ENCODE assay signal across 9 mouse cellular contexts in the genomic region with DNA sequence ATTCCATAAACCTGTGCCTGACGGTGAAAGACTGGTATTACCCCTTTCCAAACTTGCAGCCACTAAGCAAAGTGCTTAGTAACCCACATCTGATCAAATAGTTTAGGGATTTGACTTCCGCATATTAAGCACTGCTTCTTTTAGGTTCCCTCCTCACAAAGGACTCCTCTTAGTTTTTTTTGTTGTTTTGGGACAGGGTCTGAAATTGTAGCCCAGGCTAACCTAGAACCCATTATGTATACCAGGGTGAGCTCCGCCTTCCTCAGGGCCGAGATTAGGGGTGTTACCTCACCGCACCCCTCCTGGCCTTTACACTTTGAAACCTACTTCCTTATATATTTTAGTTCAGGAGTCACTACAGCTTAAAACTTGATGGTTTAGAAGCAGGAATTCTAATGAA. TPM values are rescaled to one million over a fixed set of nuclear protein-coding genes. Genes with fewer than 3 reads are reported as not detected.
DNase-seq lines count a peak whose midpoint lies in the region; ATAC-seq and TF ChIP-seq lines count a peak whose summit lies in the region.
"Had no signal": no experiment of that assay in that cellular context is flagged by ENCODE, and none has a peak within 500 bp of the region (broad histone marks: within the 10 kb centered on the region; RNA-seq: fewer than 3 reads in every experiment).

No protein-coding gene starts in this region.

- TF ChIP-seq CTCF in lung, postnatal 0 days (IDR thresholded peaks at IDR 0.05): no peak
- TF ChIP-seq CTCF in stomach, postnatal 0 days (IDR thresholded peaks at IDR 0.05; ENCODE audit: low read depth): no peak

- no peak for ATAC-seq in lung, postnatal 0 days
- no peak for ATAC-seq in forebrain, embryonic 14.5 days
- ATAC-seq in liver, embryonic 12.5 days: no peak
- ATAC-seq in stomach, postnatal 0 days (ENCODE audit: low FRiP score, low TSS enrichment): no peak

- H3K4me2 ChIP-seq in lung, postnatal 0 days (replicated peaks; ENCODE audit: low read depth, low read length): peak overlapping the region; percentile 82
- H3K4me2 ChIP-seq in forebrain, embryonic 14.5 days (ENCODE audit: low read length): peak overlapping the region; percentile 91
- peak overlapping the region; percentile 94 for H3K4me2 ChIP-seq in liver, embryonic 12.5 days
- H3K4me2 ChIP-seq in stomach, postnatal 0 days (replicated peaks; ENCODE audit: low read depth): peak overlapping the region; percentile 88

- no peaks in the 10 kb centered on the region for H3K27me3 ChIP-seq in lung, postnatal 0 days (replicated peaks; ENCODE audit: insufficient read depth, low read length)
- H3K27me3 ChIP-seq in forebrain, embryonic 14.5 days (replicated peaks; ENCODE audit: control insufficient read depth, insufficient read depth, low read length): no peaks in the 10 kb centered on the region
- H3K27me3 ChIP-seq in liver, embryonic 12.5 days (replicated peaks): no peaks in the 10 kb centered on the region
- H3K27me3 ChIP-seq in stomach, postnatal 0 days (ENCODE audit: control insufficient read depth, insufficient read depth, low read length): no peaks in the 10 kb centered on the region

- H3K9ac ChIP-seq in lung, postnatal 0 days (replicated peaks; ENCODE audit: low read depth): no peak overlapping the region
- H3K9ac ChIP-seq in forebrain, embryonic 14.5 days (ENCODE audit: low read length): peak overlapping the region; percentile 64; the same call in 1 of the 2 replicates
- H3K9ac ChIP-seq in liver, embryonic 12.5 days: peak overlapping the region; percentile 78
- no peak overlapping the region for H3K9ac ChIP-seq in stomach, postnatal 0 days (ENCODE audit: low read length)

- 0 out of 2 replicates have a peak overlapping the region, but pooled peaks have one; percentile 41 for H3K4me3 ChIP-seq in lung, postnatal 0 days (ENCODE audit: low read depth, low read length)
- H3K4me3 ChIP-seq in forebrain, embryonic 14.5 days (ENCODE audit: low read depth, low read length): peak overlapping the region; percentile 41
- peak overlapping the region; percentile 66 for H3K4me3 ChIP-seq in liver, embryonic 12.5 days
- peak overlapping the region; percentile 46; the same call in 1 of the 2 replicates for H3K4me3 ChIP-seq in stomach, postnatal 0 days (ENCODE audit: low read depth, low read length)

- H3K4me1 ChIP-seq in lung, postnatal 0 days (ENCODE audit: insufficient read depth, low read depth, low read length): peaks cover 16% of the 10 kb centered on the region
- H3K4me1 ChIP-seq in forebrain, embryonic 14.5 days (ENCODE audit: control insufficient read depth, insufficient read depth, low read length): peaks cover 25% of the 10 kb centered on the region
- H3K4me1 ChIP-seq in liver, embryonic 12.5 days: peaks cover 89% of the 10 kb centered on the region
- peaks cover 7% of the 10 kb centered on the region; the same call in 1 of the 2 replicates for H3K4me1 ChIP-seq in stomach, postnatal 0 days (replicated peaks; ENCODE audit: control insufficient read depth, insufficient read depth)

- no peak overlapping the region for H3K27ac ChIP-seq in lung, postnatal 0 days (ENCODE audit: low read length)
- no peak overlapping the region for H3K27ac ChIP-seq in forebrain, embryonic 14.5 days (ENCODE audit: low read depth, low read length)
- no peak overlapping the region for H3K27ac ChIP-seq in liver, embryonic 12.5 days
- 0 out of 2 replicates have a peak overlapping the region, but pooled peaks have one; percentile 20 for H3K27ac ChIP-seq in stomach, postnatal 0 days (replicated peaks)

- no peak for TF ChIP-seq EP300 in lung, postnatal 0 days (IDR thresholded peaks at IDR 0.05)
- TF ChIP-seq EP300 in stomach, postnatal 0 days (optimal IDR thresholded peaks at IDR 0.05): no peak

- H3K36me3 ChIP-seq in lung, postnatal 0 days (ENCODE audit: insufficient read depth, low read length): no peaks in the 10 kb centered on the region
- H3K36me3 ChIP-seq in forebrain, embryonic 14.5 days (ENCODE audit: control insufficient read depth, insufficient read depth, low read length): no peaks in the 10 kb centered on the region
- no peaks in the 10 kb centered on the region for H3K36me3 ChIP-seq in liver, embryonic 12.5 days
- no peaks in the 10 kb centered on the region for H3K36me3 ChIP-seq in stomach, postnatal 0 days (ENCODE audit: control insufficient read depth, insufficient read depth, low read length)

- 27% methylated on average over 5 of the region's 5 CpGs for WGBS in lung, postnatal 0 days
- WGBS in forebrain, embryonic 14.5 days: 32% methylated on average over 5 of the region's 5 CpGs
- WGBS in liver, embryonic 12.5 days (ENCODE audit: insufficient replicate concordance): 23% methylated on average over 5 of the region's 5 CpGs
- WGBS in stomach, postnatal 0 days: 22% methylated on average over 5 of the region's 5 CpGs

- H3K9me3 ChIP-seq in lung, postnatal 0 days (ENCODE audit: low read length): no peaks in the 10 kb centered on the region
- no peaks in the 10 kb centered on the region for H3K9me3 ChIP-seq in forebrain, embryonic 14.5 days (replicated peaks; ENCODE audit: control insufficient read depth, low read length)
- no peaks in the 10 kb centered on the region for H3K9me3 ChIP-seq in liver, embryonic 12.5 days (replicated peaks)
- H3K9me3 ChIP-seq in stomach, postnatal 0 days (ENCODE audit: control insufficient read depth, low read length): no peaks in the 10 kb centered on the region

- no peak for DNase-seq in lung, postnatal 0 days (ENCODE audit: low spot score)
- DNase-seq in lung, postnatal 36 days: no peak
- DNase-seq in forebrain, embryonic 14.5 days (ENCODE audit: low spot score): no peak
- DNase-seq in stomach, postnatal 0 days (ENCODE audit: low spot score): peak; percentile 46
- DNase-seq in right cerebral cortex, postnatal 36 days (ENCODE audit: low spot score in 2 of 2): no peak
- DNase-seq in kidney, postnatal 10 days: no peak
- DNase-seq: adrenal gland, postnatal 25 days; right cerebral cortex, adult 18-20 months had no signal

RNA-seq across cellular contexts. Expression of a gene that starts 5.5 kb away (rescaled TPM):
- 16.3 and 21.3 TPM in 2 replicates for polyA plus RNA-seq in lung, postnatal 0 days (2015; fragmentation: Nextera tagmentation; extraction: Ambion mirVana)
- 19.3 and 20.5 TPM in 2 replicates for polyA plus RNA-seq in forebrain, embryonic 14.5 days (2014; fragmentation: Nextera tagmentation; extraction: Ambion mirVana)
- polyA plus RNA-seq in liver, embryonic 12.5 days (2016; fragmentation: Nextera tagmentation; extraction: Ambion mirVana): 11.5 and 11.7 TPM in 2 replicates
- 11.3 and 13.8 TPM in 2 replicates for polyA plus RNA-seq in stomach, postnatal 0 days (2015; fragmentation: Nextera tagmentation; extraction: Ambion mirVana)

RNA-seq across cellular contexts. Expression of a gene that starts 14.7 kb away (rescaled TPM):
- 6.9 and 8.9 TPM in 2 replicates for polyA plus RNA-seq in lung, postnatal 0 days (2015; fragmentation: Nextera tagmentation; extraction: Ambion mirVana)
- polyA plus RNA-seq in forebrain, embryonic 14.5 days (2014; fragmentation: Nextera tagmentation; extraction: Ambion mirVana): 2.2 and 3.1 TPM in 2 replicates
- polyA plus RNA-seq in liver, embryonic 12.5 days (2016; fragmentation: Nextera tagmentation; extraction: Ambion mirVana): 1.3 and 1.4 TPM in 2 replicates
- 7.5 and 7.9 TPM in 2 replicates for polyA plus RNA-seq in stomach, postnatal 0 days (2015; fragmentation: Nextera tagmentation; extraction: Ambion mirVana)

RNA-seq across cellular contexts. Expression of a gene that starts 14.9 kb away (rescaled TPM):
- 22.7 and 22.9 TPM in 2 replicates for polyA plus RNA-seq in lung, postnatal 0 days (2015; fragmentation: Nextera tagmentation; extraction: Ambion mirVana)
- polyA plus RNA-seq in forebrain, embryonic 14.5 days (2014; fragmentation: Nextera tagmentation; extraction: Ambion mirVana): 41.0 and 45.0 TPM in 2 replicates
- 26.4 and 29.7 TPM in 2 replicates for polyA plus RNA-seq in liver, embryonic 12.5 days (2016; fragmentation: Nextera tagmentation; extraction: Ambion mirVana)
- 12.4 and 14.8 TPM in 2 replicates for polyA plus RNA-seq in stomach, postnatal 0 days (2015; fragmentation: Nextera tagmentation; extraction: Ambion mirVana)

RNA-seq across cellular contexts. Expression of a gene that starts 46.8 kb away (rescaled TPM):
- 1.1 and 1.5 TPM in 2 replicates for polyA plus RNA-seq in lung, postnatal 0 days (2015; fragmentation: Nextera tagmentation; extraction: Ambion mirVana)
- polyA plus RNA-seq in forebrain, embryonic 14.5 days (2014; fragmentation: Nextera tagmentation; extraction: Ambion mirVana): 3.0 and 4.5 TPM in 2 replicates
- polyA plus RNA-seq in liver, embryonic 12.5 days (2016; fragmentation: Nextera tagmentation; extraction: Ambion mirVana): 0.21 and 0.24 TPM in 2 replicates
- 6.9 and 7.7 TPM in 2 replicates for polyA plus RNA-seq in stomach, postnatal 0 days (2015; fragmentation: Nextera tagmentation; extraction: Ambion mirVana)

RNA-seq across cellular contexts. Expression of a gene that starts 49.4 kb away (rescaled TPM):
- polyA plus RNA-seq in lung, postnatal 0 days (2015; fragmentation: Nextera tagmentation; extraction: Ambion mirVana): 38.1 and 40.5 TPM in 2 replicates
- polyA plus RNA-seq in forebrain, embryonic 14.5 days (2014; fragmentation: Nextera tagmentation; extraction: Ambion mirVana): 164 and 199 TPM in 2 replicates
- polyA plus RNA-seq in liver, embryonic 12.5 days (2016; fragmentation: Nextera tagmentation; extraction: Ambion mirVana): 13.0 and 13.3 TPM in 2 replicates
- 24.0 and 24.5 TPM in 2 replicates for polyA plus RNA-seq in stomach, postnatal 0 days (2015; fragmentation: Nextera tagmentation; extraction: Ambion mirVana)

Comparison
In these comparisons a context has a peak if more than half of its experiments do, and no peak if none do; other contexts are left out.
1. H3K9ac ChIP-seq: peak in forebrain, embryonic 14.5 days (single experiment) and liver, embryonic 12.5 days (single experiment); none in lung, postnatal 0 days (single experiment) and stomach, postnatal 0 days (single experiment).
2. Peak in every context shown above with its lines, with median percentiles within 50 percentile points of each other: H3K4me2 ChIP-seq and H3K4me3 ChIP-seq.